Comparison of ENCODE assay signal across 21 mouse cellular contexts in genomic region chr3:122022355-122022754, GRCm38 (mm10). TPM values are rescaled to one million over a fixed set of nuclear protein-coding genes. Genes with fewer than 3 reads are reported as not detected.
DNase-seq lines count a peak whose midpoint lies in the region; ATAC-seq and TF ChIP-seq lines count a peak whose summit lies in the region.
"Had no signal": no experiment of that assay in that cellular context is flagged by ENCODE, and none has a peak within 500 bp of the region (broad histone marks: within the 10 kb centered on the region; RNA-seq: fewer than 3 reads in every experiment).

No protein-coding gene starts in this region.

- no peak overlapping the region for H3K9ac ChIP-seq in CH12.LX (ENCODE audit: insufficient read depth, low read depth)
- H3K9ac ChIP-seq: embryonic facial prominence, embryonic 12.5 days; forebrain, embryonic 15.5 days; heart, embryonic 12.5 days; hindbrain, embryonic 12.5 days had no signal

- TF ChIP-seq EP300 in CH12.LX (IDR thresholded peaks at IDR 0.05; ENCODE audit: low read length), result no peak

- no peak overlapping the region for H3K4me3 ChIP-seq in CH12.LX (replicated peaks in 1 of 3; ENCODE audit: low read depth in 2 of 3, low read length in 2 of 3, poor library complexity in 1 of 3)
- H3K4me3 ChIP-seq: embryonic facial prominence, embryonic 12.5 days; forebrain, embryonic 15.5 days; heart, adult 2 months; heart, embryonic 12.5 days; hindbrain, embryonic 12.5 days had no signal

- no peaks in the 10 kb centered on the region for H3K36me3 ChIP-seq in CH12.LX (replicated peaks in 1 of 2; ENCODE audit: control insufficient read depth in 1 of 2, insufficient read depth in 1 of 2, low read length in 1 of 2)
- H3K36me3 ChIP-seq: embryonic facial prominence, embryonic 12.5 days; forebrain, embryonic 15.5 days; hindbrain, embryonic 12.5 days had no signal

- H3K4me2 ChIP-seq in CH12.LX (ENCODE audit: insufficient read depth, low read depth, poor library complexity, severe bottlenecking), result peak overlapping the region; percentile 52; the same call in 1 of the 2 replicates
- H3K4me2 ChIP-seq: embryonic facial prominence, embryonic 12.5 days; forebrain, embryonic 15.5 days; heart, embryonic 12.5 days; hindbrain, embryonic 12.5 days had no signal

- no peak overlapping the region for H3K27ac ChIP-seq in CH12.LX (ENCODE audit: insufficient read depth, low read depth)
- H3K27ac ChIP-seq: embryonic facial prominence, embryonic 12.5 days; forebrain, embryonic 15.5 days; heart, adult 2 months; hindbrain, embryonic 12.5 days had no signal

- ATAC-seq in megakaryocyte, adult 5-6 weeks (ENCODE audit: poor library complexity, severe bottlenecking), result peak; percentile 33; the same call in 1 of the 2 replicates
- ATAC-seq: CD4-positive, CD25-positive, alpha-beta regulatory T cell, adult 4 months; forebrain, embryonic 15.5 days; hindbrain, embryonic 16.5 days; inflammation-experienced regulatory T-cells, adult 6 months; intestine, postnatal 0 days had no signal

- peak; percentile 19 for DNase-seq in 416B (ENCODE audit: low read depth)
- no peak for DNase-seq in CH12.LX (ENCODE audit: extremely low read depth)
- peak; percentile 34 for DNase-seq in adipocyte (ENCODE audit: low spot score)
- DNase-seq in cerebellum, postnatal 10 days, result no peak
- DNase-seq in yolk sac, embryonic 10.5 days (ENCODE audit: low spot score), result no peak
- no peak for DNase-seq in urinary bladder, postnatal 14 days (ENCODE audit: low spot score)
- DNase-seq: adrenal gland, adult 2 months; adrenal gland, postnatal 25 days; B cell, adult 2 months; cerebellum, adult 2 months; cerebellum, postnatal 14 days; heart, adult 2 months had no signal

- peaks cover 2 to 6% of the 10 kb centered on the region in 2 experiments; a peak in 2 of 4 replicates for H3K4me1 ChIP-seq in CH12.LX (ENCODE audit: control insufficient read depth in 1 of 2, insufficient read depth in 2 of 2)
- H3K4me1 ChIP-seq: forebrain, embryonic 15.5 days; hindbrain, embryonic 12.5 days had no signal

- no peaks in the 10 kb centered on the region for H3K79me2 ChIP-seq in CH12.LX (replicated peaks; ENCODE audit: control insufficient read depth, extremely low read depth, insufficient read depth, poor library complexity, severe bottlenecking)

- TF ChIP-seq RAD21 in CH12.LX (IDR thresholded peaks at IDR 0.05; ENCODE audit: low read depth, low read length), result no peak

- no peak for TF ChIP-seq POLR2A in CH12.LX (IDR thresholded peaks at IDR 0.05; ENCODE audit: low read depth, low read length)

- dilution Hi-C loops in CH12.LX (cut with MboI; ENCODE audit: extremely low pct_ligation_motif_present, extremely low pct_unique_long_range_greater_than_20kb, low sequenced_read_pairs), result no loop called here

- in situ Hi-C loops in CH12.LX (cut with MboI; ENCODE audit: low pct_ligation_motif_present, low pct_unique_long_range_greater_than_20kb, low sequenced_read_pairs), result no loop called here

- H3K27me3 ChIP-seq in CH12.LX (replicated peaks), result no peaks in the 10 kb centered on the region
- H3K27me3 ChIP-seq: embryonic facial prominence, embryonic 12.5 days; forebrain, embryonic 15.5 days; heart, embryonic 12.5 days; hindbrain, embryonic 12.5 days had no signal

- TF ChIP-seq CTCF in CH12.LX (conservative IDR thresholded peaks at IDR 0.05 in 1 of 2, IDR thresholded peaks at IDR 0.05 in 1 of 2; ENCODE audit: low read depth in 2 of 2, low read length in 2 of 2), result no peak

- no peaks in the 10 kb centered on the region for H3K9me3 ChIP-seq in CH12.LX (replicated peaks; ENCODE audit: low read length)
- H3K9me3 ChIP-seq: embryonic facial prominence, embryonic 12.5 days; forebrain, embryonic 15.5 days; heart, embryonic 12.5 days; hindbrain, embryonic 12.5 days had no signal

TF ChIP-seq in CH12.LX, 34 proteins besides CTCF, POLR2A, EP300 and RAD21:
- TF ChIP-seq CHD2 (IDR thresholded peaks at IDR 0.05; ENCODE audit: low read length), result no peak
- peak; percentile 62 for TF ChIP-seq ELF1 (IDR thresholded peaks at IDR 0.05; ENCODE audit: low read depth, low read length)
- TF ChIP-seq USF1 (IDR thresholded peaks at IDR 0.05; ENCODE audit: low read depth, low read length), result no peak
- peak; percentile 43 for TF ChIP-seq MAX (IDR thresholded peaks at IDR 0.05; ENCODE audit: low read length)
TF ChIP-seq in CH12.LX: peak in this region for 2.

RNA-seq across cellular contexts. Expression of gene Abca4, which starts 21.9 kb away (rescaled TPM):
- total RNA-seq in CH12.LX (2012; rRNA removed), result 0.34 and 0.55 TPM in 2 replicates
- total RNA-seq in CH12.LX (2014; rRNA removed), result 0.46 and 0.82 TPM in 2 replicates
- 0.57 and 0.78 TPM in 2 replicates for polyA plus RNA-seq in CH12.LX (2012; ENCODE audit: insufficient read length, low read depth)
- total RNA-seq in megakaryocyte, adult 5-6 weeks (2015), result 0.91 and 1.4 TPM in 2 replicates
- total RNA-seq in megakaryocyte, adult 5-6 weeks (2017), result 0.57 and 0.92 TPM in 2 replicates
- polyA plus RNA-seq: CD4-positive, CD25-positive, alpha-beta regulatory T cell, adult 4 months; inflammation-experienced regulatory T-cells, adult 6 months had no signal

Comparison
In these comparisons a context has a peak if more than half of its experiments do, and no peak if none do; other contexts are left out.
1. DNase-seq: peak in 416B (single experiment) and adipocyte (single experiment); none in CH12.LX (single experiment), cerebellum, postnatal 10 days (0 of 2), yolk sac, embryonic 10.5 days (single experiment) and urinary bladder, postnatal 14 days (single experiment).